Mouse (Mus musculus) midbrain, embryonic 13.5 days (tissue): ENCODE data around the gene Pfkfb4. TPM values are rescaled to one million over a fixed set of nuclear protein-coding genes. Genes with fewer than 3 reads are reported as not detected.

Experiments used
- ATAC-seq: fragments of 200-750 bp; cut with Nextera tagmentation; 2 replicates; pipeline ENCODE4 v1.8.0; 2017; ENCODE audit warnings: mild to moderate bottlenecking, moderate TSS enrichment, moderate library complexity
- H3K27ac ChIP-seq: fragments of 300-500 bp; sonication (generic); 2 replicates; pipeline ENCODE4 v1.5.1; 2015; ENCODE audit warnings: inconsistent platforms, mild to moderate bottlenecking, moderate library complexity
- H3K27me3 ChIP-seq: fragments of 300-500 bp; sonication (generic); 2 replicates; pipeline ENCODE4 v1.6.1; 2015; ENCODE audit warnings: mild to moderate bottlenecking, inconsistent platforms
- H3K36me3 ChIP-seq: fragments of 300-500 bp; sonication (generic); 2 replicates; pipeline ENCODE4 v1.6.1; 2015; ENCODE audit warnings: mild to moderate bottlenecking, inconsistent platforms
- H3K4me1 ChIP-seq: fragments of 300-500 bp; sonication (generic); replicated peaks from 2 replicates; pipeline ENCODE4 v1.6.1; 2015; ENCODE audit warnings: inconsistent platforms
- H3K4me2 ChIP-seq: fragments of 300-500 bp; sonication (generic); replicated peaks from 2 replicates; pipeline ENCODE4 v1.6.1; 2015; ENCODE audit warnings: moderate library complexity, mild to moderate bottlenecking, inconsistent platforms
- H3K4me3 ChIP-seq: fragments of 300-500 bp; sonication (generic); replicated peaks from 2 replicates; pipeline ENCODE4 v1.5.1; 2015; ENCODE audit warnings: mild to moderate bottlenecking, inconsistent platforms
- H3K9ac ChIP-seq: fragments of 300-500 bp; sonication (generic); replicated peaks from 2 replicates; pipeline ENCODE4 v1.6.1; 2015; ENCODE audit warnings: mild to moderate bottlenecking, inconsistent platforms
- H3K9me3 ChIP-seq: fragments of 300-500 bp; sonication (generic); 2 replicates; pipeline ENCODE4 v1.6.1; 2016; ENCODE audit warnings: mild to moderate bottlenecking, inconsistent platforms
- WGBS: fragments of 180-500 bp; shearing (Covaris S2); methylation state at CpG from one replicate; pipeline ENCODE4 v1.1.7; 2015; 5-methylcytosine and 5-hydroxymethylcytosine counted together
- microRNA counts: library from miRNA; unstranded; fragments of <30 nt; microRNA quantifications from one replicate; lab custom pipeline; 2016
- microRNA-seq: library from miRNA; unstranded; fragments of <30 nt; microRNA quantifications from one replicate; pipeline ENCODE4, GENCODE M21; 2016
- polyA plus RNA-seq: library from polyadenylated mRNA; unstranded; fragments of >200 nt; fragmentation: Nextera tagmentation; extraction: Ambion mirVana; gene quantifications from 2 replicates; pipeline ENCODE4 v1.2.1, GENCODE M21; 2015

Gene Pfkfb4
- polyA plus RNA-seq, 1 experiment from 2014 or later = 24.4 TPM

DNA sequence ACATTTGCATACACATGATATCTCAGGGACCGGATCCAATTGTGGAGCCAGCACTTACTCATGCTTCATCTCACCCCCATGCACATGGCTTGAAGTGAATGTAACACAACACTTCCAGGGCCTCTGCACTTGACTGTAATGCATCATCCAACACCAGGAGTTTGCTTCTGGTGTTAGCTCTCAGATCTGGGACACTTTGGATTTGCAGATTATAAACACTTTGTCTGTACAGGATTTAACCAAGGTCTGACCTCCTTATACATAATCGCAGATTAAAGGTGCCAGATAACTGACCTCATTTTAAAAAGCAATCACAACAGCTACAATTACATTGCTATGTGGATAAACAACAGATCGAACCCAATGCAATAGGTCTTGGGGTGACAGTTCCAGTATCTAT, 88.9 kb downstream of the Pfkfb4 start:
- no peak overlapping the region for H3K27ac ChIP-seq
- no peaks in the 10 kb centered on the region for H3K27me3 ChIP-seq
- ATAC-seq = no peak
- no peak overlapping the region for H3K4me3 ChIP-seq
- peaks cover 27% of the 10 kb centered on the region for H3K36me3 ChIP-seq
- peak overlapping the region; percentile 98; the same call in 1 of the 2 replicates for H3K4me2 ChIP-seq
- 96% methylated on average over 3 of the region's 3 CpGs for WGBS
- peaks cover 28% of the 10 kb centered on the region for H3K4me1 ChIP-seq
- no peaks in the 10 kb centered on the region for H3K9me3 ChIP-seq
- no peak overlapping the region for H3K9ac ChIP-seq

- peak; percentile 32 for ATAC-seq
- Histone ChIP-seq H3K4me1 (peaks cover 28% of the 10 kb centered on the region), H3K9ac (peak overlapping the region; percentile 88), H3K36me3 (peaks cover 27% of the 10 kb centered on the region), H3K9me3 (no peaks in the 10 kb centered on the region), H3K4me2 (peak overlapping the region; percentile 98), H3K27me3 (no peaks in the 10 kb centered on the region), H3K27ac (peak overlapping the region; percentile 67; the same call in 1 of the 2 replicates), H3K4me3 (peak overlapping the region; percentile 82)
- 6% methylated on average over 11 of the region's 11 CpGs for WGBS
Measured at GRCm38 (mm10) chr9:109081749-109082123, 90.2 kb downstream of the Pfkfb4 start.

MicroRNAs within 50 kb of the gene (microRNA counts, 519-probe panel; counts per million panel counts)
- 110 counts per million, percentile 56 among the panel's probes with 10 or more counts for microRNA mmu-miR-711 (lab: Ali Mortazavi, UCI)

Small RNA genes within 50 kb of the gene (microRNA-seq; reads per million reads assigned to microRNA genes)
- gene Mir711 = not detected

Other genes with a start within 250 kb of the Pfkfb4 start
- gene Ip6k2, start 208.0 kb upstream of the Pfkfb4 start, polyA plus RNA-seq = 217 and 238 TPM in 2 replicates
- 20.9 and 29.5 TPM in 2 replicates for gene Nckipsd, start 183.4 kb upstream of the Pfkfb4 start, polyA plus RNA-seq
- gene Celsr3, start 165.5 kb upstream of the Pfkfb4 start, polyA plus RNA-seq = 17.7 and 18.0 TPM in 2 replicates
- 11.3 and 12.5 TPM in 2 replicates for gene Slc26a6, start 138.5 kb upstream of the Pfkfb4 start, polyA plus RNA-seq
- 0.46 TPM in 1 of 2 replicates, not detected in the other for gene Tmem89, start 77.2 kb upstream of the Pfkfb4 start, polyA plus RNA-seq
- 366 and 383 TPM in 2 replicates for gene Uqcrc1, start 55.1 kb upstream of the Pfkfb4 start, polyA plus RNA-seq
- gene Col7a1, start 38.2 kb upstream of the Pfkfb4 start, polyA plus RNA-seq = 1.7 and 1.8 TPM in 2 replicates
- not detected in 2 replicates for gene Ucn2, start 5.8 kb upstream of the Pfkfb4 start, polyA plus RNA-seq
- 43.7 and 44.3 TPM in 2 replicates for gene Shisa5, start 46.8 kb downstream of the Pfkfb4 start, polyA plus RNA-seq
- 13.6 and 14.5 TPM in 2 replicates for gene Trex1, start 68.0 kb downstream of the Pfkfb4 start, polyA plus RNA-seq
- 31.0 and 31.7 TPM in 2 replicates for gene Atrip, start 82.3 kb downstream of the Pfkfb4 start, polyA plus RNA-seq
- 12.8 and 14.6 TPM in 2 replicates for gene Ccdc51, start 90.7 kb downstream of the Pfkfb4 start, polyA plus RNA-seq
- gene Tma7, start 90.8 kb downstream of the Pfkfb4 start, polyA plus RNA-seq = 724 and 757 TPM in 2 replicates
- gene Plxnb1, start 103.6 kb downstream of the Pfkfb4 start, polyA plus RNA-seq = 28.2 and 33.3 TPM in 2 replicates
- not detected in 2 replicates for gene Fbxw21, start 170.3 kb downstream of the Pfkfb4 start, polyA plus RNA-seq
- gene Fbxw13, start 204.2 kb downstream of the Pfkfb4 start, polyA plus RNA-seq = not detected in 2 replicates
- gene Fbxw20, start 243.0 kb downstream of the Pfkfb4 start, polyA plus RNA-seq = not detected in 2 replicates